Mouse (Mus musculus) macrophage (primary cell): ENCODE data around the gene Gm5089. TPM values are rescaled to one million over a fixed set of nuclear protein-coding genes. Genes with fewer than 3 reads are reported as not detected.
"Not testable (repeated sequence)": the region's sequence is repeated elsewhere in the genome, so short reads cannot be mapped to it uniquely, and the experiment has no call there.

ENCODE experiments used
- H3K27ac ChIP-seq: fragments of 350-480 bp; formaldehyde crosslinking; 2 replicates; pipeline ENCODE4 v1.9.0; 2021
- H3K36me3 ChIP-seq: fragments of 350-480 bp; formaldehyde crosslinking; 2 replicates; pipeline ENCODE4 v1.9.0; 2021; ENCODE audit errors: inconsistent target
- H3K4me3 ChIP-seq: fragments of 350-480 bp; formaldehyde crosslinking; 2 replicates; pipeline ENCODE4 v1.9.0; 2021; ENCODE audit errors: inconsistent target
- H3K79me2 ChIP-seq: fragments of 350-480 bp; formaldehyde crosslinking; 2 replicates; pipeline ENCODE4 v1.9.0; 2021; ENCODE audit errors: inconsistent target
- WGBS: methylation state at CpG from one replicate; pipeline ENCODE4 v1.1.7; 2026; ENCODE audit warnings: inconsistent platforms; ENCODE audit not compliant: missing documents; 5-methylcytosine and 5-hydroxymethylcytosine counted together
- polyA plus RNA-seq: library from polyadenylated mRNA; stranded (reverse); fragments of 250-400 nt; gene quantifications from 3 replicates; pipeline ENCODE4 v1.2.4, GENCODE M21; 2018; ENCODE audit warnings: inconsistent platforms

Gene Gm5089
- polyA plus RNA-seq, 1 experiment from 2014 or later = not detected

- Histone ChIP-seq H3K4me3 (no peak overlapping the region), H3K79me2 (no peaks in the 10 kb centered on the region), H3K27ac (no peak overlapping the region), H3K36me3 (no peaks in the 10 kb centered on the region)
- 83% methylated on average over 3 of the region's 3 CpGs for WGBS
These were observed 10.6 kb upstream of the Gm5089 start for GRCm38 (mm10) chr14:122461500-122461899.

GRCm38 (mm10) chr14:122460226-122460625 lies 9.3 kb upstream of the Gm5089 start:
- Histone ChIP-seq H3K79me2 (no peaks in the 10 kb centered on the region), H3K27ac (no peak overlapping the region), H3K36me3 (no peaks in the 10 kb centered on the region), H3K4me3 (no peak overlapping the region)
- WGBS = 91% methylated on average over 5 of the region's 5 CpGs

- WGBS = 88% methylated on average over 1 of the region's 1 CpGs
- no peak overlapping the region for H3K4me3 ChIP-seq
- H3K27ac ChIP-seq = no peak overlapping the region
- H3K79me2 ChIP-seq = no peaks in the 10 kb centered on the region
- H3K36me3 ChIP-seq = no peaks in the 10 kb centered on the region
These were observed 8.9 kb upstream of the Gm5089 start for GRCm38 (mm10) chr14:122459776-122460175.

GRCm38 (mm10) chr14:122459332-122459731 lies 8.4 kb upstream of the Gm5089 start:
- not testable (repeated sequence) for H3K27ac ChIP-seq, H3K36me3 ChIP-seq, H3K79me2 ChIP-seq, H3K4me3 ChIP-seq
- 93% methylated on average over 4 of the region's 12 CpGs for WGBS

- H3K27ac ChIP-seq = no peak overlapping the region
- 88% methylated on average over 4 of the region's 4 CpGs for WGBS
- H3K36me3 ChIP-seq = no peaks in the 10 kb centered on the region
These were observed 4.6 kb upstream of the Gm5089 start for GRCm38 (mm10) chr14:122455562-122455958.

GRCm38 (mm10) chr14:122454901-122455561 lies 4.1 kb upstream of the Gm5089 start:
- Histone ChIP-seq H3K27ac (no peak overlapping the region), H3K79me2 (no peaks in the 10 kb centered on the region), H3K36me3 (no peaks in the 10 kb centered on the region), H3K4me3 (no peak overlapping the region)
- 89% methylated on average over 10 of the region's 10 CpGs for WGBS

More at GRCm38 (mm10) chr14:122455562-122455958, 4.6 kb upstream of the Gm5089 start:
- no peak overlapping the region for H3K4me3 ChIP-seq
- no peaks in the 10 kb centered on the region for H3K79me2 ChIP-seq

- 45% methylated on average over 12 of the region's 12 CpGs for WGBS
- no peak overlapping the region for H3K27ac ChIP-seq
- no peak overlapping the region for H3K4me3 ChIP-seq
- H3K79me2 ChIP-seq = no peaks in the 10 kb centered on the region
- no peaks in the 10 kb centered on the region for H3K36me3 ChIP-seq
These were observed 3.3 kb upstream of the Gm5089 start for GRCm38 (mm10) chr14:122453996-122454738.

GRCm38 (mm10) chr14:122453388-122453995 lies 2.6 kb upstream of the Gm5089 start:
- H3K36me3 ChIP-seq = no peaks in the 10 kb centered on the region
- 11% methylated on average over 32 of the region's 32 CpGs for WGBS
- no peak overlapping the region for H3K27ac ChIP-seq
- H3K79me2 ChIP-seq = no peaks in the 10 kb centered on the region
- no peak overlapping the region for H3K4me3 ChIP-seq

- no peak overlapping the region for H3K27ac ChIP-seq
- WGBS = 76% methylated on average over 13 of the region's 13 CpGs
- H3K79me2 ChIP-seq = no peaks in the 10 kb centered on the region
- H3K4me3 ChIP-seq = no peak overlapping the region
- H3K36me3 ChIP-seq = no peaks in the 10 kb centered on the region
These were observed 1.9 kb upstream of the Gm5089 start for GRCm38 (mm10) chr14:122452701-122453387.

GRCm38 (mm10) chr14:122451551-122452145 lies 733 bp upstream of the Gm5089 start:
- Histone ChIP-seq H3K4me3 (no peak overlapping the region), H3K36me3 (no peaks in the 10 kb centered on the region), H3K79me2 (no peaks in the 10 kb centered on the region), H3K27ac (no peak overlapping the region)
- whole genome bisulfite sequencing = 81% methylated on average over 5 of the region's 5 CpGs

GRCm38 (mm10) chr14:122449601-122450495 lies 1.1 kb downstream of the Gm5089 start:
- Histone ChIP-seq H3K79me2 (no peaks in the 10 kb centered on the region), H3K27ac (no peak overlapping the region), H3K36me3 (no peaks in the 10 kb centered on the region), H3K4me3 (no peak overlapping the region)
- 23% methylated on average over 29 of the region's 29 CpGs for WGBS

GRCm38 (mm10) chr14:122436850-122437249 lies 14.1 kb downstream of the Gm5089 start:
- Histone ChIP-seq H3K4me3 (no peak overlapping the region), H3K36me3 (no peaks in the 10 kb centered on the region), H3K79me2 (no peaks in the 10 kb centered on the region), H3K27ac (no peak overlapping the region)
- WGBS = 88% methylated on average over 9 of the region's 10 CpGs

GRCm38 (mm10) chr14:122434039-122434438 lies 16.9 kb downstream of the Gm5089 start:
- Histone ChIP-seq H3K27ac (no peak overlapping the region), H3K79me2 (no peaks in the 10 kb centered on the region), H3K4me3 (no peak overlapping the region), H3K36me3 (no peaks in the 10 kb centered on the region)
- 84% methylated on average over 10 of the region's 10 CpGs for WGBS
